ENCODE assay signal across 7 mouse cellular contexts in genomic region chr5:93136956-93137586, GRCm38 (mm10). TPM values are rescaled to one million over a fixed set of nuclear protein-coding genes. Genes with fewer than 3 reads are reported as not detected.
A peak's percentile ranks its signal among the peaks of the same experiment; 100 is the strongest.
DNase-seq lines count a peak whose midpoint lies in the region; ATAC-seq and TF ChIP-seq lines count a peak whose summit lies in the region.

No protein-coding gene starts in this region.

- no peak for TF ChIP-seq POLR2A in thymus, adult 2 months (IDR thresholded peaks at IDR 0.05; ENCODE audit: control insufficient read depth, extremely low read depth, insufficient read depth, low read length, poor library complexity)

- no peak for TF ChIP-seq CTCF in thymus, adult 2 months (IDR thresholded peaks at IDR 0.05; ENCODE audit: borderline replicate concordance, control insufficient read depth, extremely low read depth, insufficient read depth, low read length, poor library complexity)

- peak; percentile 64 for ATAC-seq in megakaryocyte, adult 5-6 weeks (ENCODE audit: poor library complexity, severe bottlenecking)

- peak overlapping the region; percentile 71 for H3K27ac ChIP-seq in thymus, adult 2 months (ENCODE audit: control insufficient read depth, insufficient read depth, low read length)

- H3K4me3 ChIP-seq in thymus, adult 2 months (ENCODE audit: control insufficient read depth, insufficient read depth, low read length), result no peak overlapping the region

- intact Hi-C loops in gastrocnemius, postnatal 14 days (cut with DNase I; ENCODE audit: low total_unique reads), result no loop called here

- 0 out of 2 replicates have a peak, but pooled peaks cover 5% of the 10 kb centered on the region for H3K36me3 ChIP-seq in thymus, adult 2 months (ENCODE audit: control insufficient read depth, insufficient read depth, low read length)

- peaks cover 21% of the 10 kb centered on the region for H3K4me1 ChIP-seq in thymus, adult 2 months (replicated peaks; ENCODE audit: control insufficient read depth, insufficient read depth, low read length)

- 6% methylated on average over 5 of the region's 5 CpGs for whole genome bisulfite sequencing in thymus, adult 2 months

- H3K27me3 ChIP-seq in thymus, adult 2 months (ENCODE audit: control insufficient read depth, insufficient read depth, low read length), result no peaks in the 10 kb centered on the region

- peak; percentile 81 for DNase-seq in A20 (ENCODE audit: low read depth, low spot score)
- DNase-seq in CD4-positive, CD25-positive, alpha-beta regulatory T cell, adult 2 months (ENCODE audit: low read depth, low spot score), result peak; percentile 73
- DNase-seq in gastrocnemius, postnatal 14 days, result peak; percentile 43
- DNase-seq in induced T-regulatory cell, adult 2 months (ENCODE audit: low read depth), result peak; percentile 88
- DNase-seq in thymus, adult 2 months, result peak; percentile 54
- no peak for DNase-seq in urinary bladder, adult 18-20 months (ENCODE audit: low spot score in 2 of 2)

RNA-seq across cellular contexts. Expression of gene Sept11, which starts 43.8 kb away (rescaled TPM):
- 100 to 1,000 TPM; 101 to 111 TPM for total RNA-seq in gastrocnemius, postnatal 14 days (2021)
- total RNA-seq in megakaryocyte, adult 5-6 weeks (2015), result 70.4 and 82.5 TPM in 2 replicates
- total RNA-seq in megakaryocyte, adult 5-6 weeks (2017), result 83.3 and 87.4 TPM in 2 replicates
- 39.0 and 48.9 TPM in 2 replicates for polyA plus RNA-seq in thymus, adult 2 months (2012; rRNA removed)

Comparison
In these comparisons a context has a peak if more than half of its experiments do, and no peak if none do; other contexts are left out.
1. DNase-seq: peak in A20 (single experiment), CD4-positive, CD25-positive, alpha-beta regulatory T cell, adult 2 months (single experiment), gastrocnemius, postnatal 14 days (single experiment), induced T-regulatory cell, adult 2 months (single experiment) and thymus, adult 2 months (single experiment); none in urinary bladder, adult 18-20 months (0 of 2).